In genomic region chr9:32216820-32217567, GRCm38 (mm10) we compare ENCODE assay signal across 20 mouse cellular contexts.
DNase-seq lines count a peak whose midpoint lies in the region; ATAC-seq and TF ChIP-seq lines count a peak whose summit lies in the region.
"Had no signal": no experiment of that assay in that cellular context is flagged by ENCODE, and none has a peak within 500 bp of the region (broad histone marks: within the 10 kb centered on the region; RNA-seq: fewer than 3 reads in every experiment).

No protein-coding gene starts in this region.

- no peak for DNase-seq in frontal cortex, postnatal 14 days (ENCODE audit: low spot score in 2 of 2)
- no peak for DNase-seq in CH12.LX (ENCODE audit: extremely low read depth)
- DNase-seq in brain, adult 2 months (ENCODE audit: low read depth, low spot score), result peak; percentile 72
- DNase-seq in kidney, adult 2 months, result no peak
- DNase-seq: adrenal gland, adult 8-10 months; cerebellum, adult 2 months; cerebellum, postnatal 10 days; embryo, embryonic 11 days; gastrocnemius, adult 2 months; gastrocnemius, postnatal 25 days; heart, postnatal 14 days; kidney, adult 11 months had no signal

- dilution Hi-C loops in CH12.LX (cut with MboI; ENCODE audit: extremely low pct_ligation_motif_present, extremely low pct_unique_long_range_greater_than_20kb, low sequenced_read_pairs), result no loop called here

- H3K4me2 ChIP-seq in CH12.LX (ENCODE audit: insufficient read depth, low read depth, poor library complexity, severe bottlenecking), result peak overlapping the region; percentile 57; the same call in 1 of the 2 replicates
- no peak overlapping the region for H3K4me2 ChIP-seq in myocyte (ENCODE audit: low read depth)
- H3K4me2 ChIP-seq: embryonic facial prominence, embryonic 15.5 days; hindbrain, embryonic 13.5 days had no signal

- H3K4me1 ChIP-seq in CH12.LX (ENCODE audit: control insufficient read depth in 1 of 2, insufficient read depth in 2 of 2), result peaks cover 3% of the 10 kb centered on the region in 2 experiments; a peak in 2 of 4 replicates
- H3K4me1 ChIP-seq in kidney, adult 2 months (ENCODE audit: control insufficient read depth, insufficient read depth, low read length), result no peaks in the 10 kb centered on the region
- H3K4me1 ChIP-seq: embryonic facial prominence, embryonic 15.5 days had no signal

- WGBS in kidney, adult 2 months, result 89% methylated on average over 5 of the region's 5 CpGs

- H3K4me3 ChIP-seq in CH12.LX (replicated peaks in 1 of 3; ENCODE audit: low read depth in 2 of 3, low read length in 2 of 3, poor library complexity in 1 of 3) (no peak overlapping the region), myocyte (no peak overlapping the region)
- no peak overlapping the region for H3K4me3 ChIP-seq in kidney, adult 2 months (ENCODE audit: insufficient read depth, low read depth, low read length)
- H3K4me3 ChIP-seq: embryonic facial prominence, embryonic 15.5 days; erythroblast, embryonic 14.5 days; forebrain, embryonic 10.5 days; gastrocnemius, adult 2 months; hindbrain, embryonic 13.5 days had no signal

- ATAC-seq in frontal cortex, adult (ENCODE audit: low TSS enrichment), result peak; percentile 62
- ATAC-seq: hindbrain, postnatal 0 days had no signal

- no peak for TF ChIP-seq RAD21 in CH12.LX (IDR thresholded peaks at IDR 0.05; ENCODE audit: low read depth, low read length)

- H3K36me3 ChIP-seq in CH12.LX (replicated peaks in 1 of 2; ENCODE audit: control insufficient read depth in 1 of 2, insufficient read depth in 1 of 2, low read length in 1 of 2) (no peaks in the 10 kb centered on the region), myocyte (ENCODE audit: control insufficient read depth, insufficient read depth) (no peaks in the 10 kb centered on the region)
- H3K36me3 ChIP-seq in kidney, adult 2 months (ENCODE audit: control insufficient read depth, insufficient read depth, low read length), result no peaks in the 10 kb centered on the region
- H3K36me3 ChIP-seq: embryonic facial prominence, embryonic 15.5 days; forebrain, embryonic 10.5 days; G1E; hindbrain, embryonic 13.5 days had no signal

- H3K79me2 ChIP-seq in CH12.LX (replicated peaks; ENCODE audit: control insufficient read depth, extremely low read depth, insufficient read depth, poor library complexity, severe bottlenecking), result no peaks in the 10 kb centered on the region
- H3K79me2 ChIP-seq in myocyte (ENCODE audit: control insufficient read depth, insufficient read depth), result no peaks in the 10 kb centered on the region

- H3K27me3 ChIP-seq in CH12.LX (replicated peaks), result no peaks in the 10 kb centered on the region
- no peaks in the 10 kb centered on the region for H3K27me3 ChIP-seq in myocyte (ENCODE audit: control insufficient read depth, insufficient read depth, insufficient read length)
- H3K27me3 ChIP-seq in kidney, adult 2 months (replicated peaks; ENCODE audit: control insufficient read depth, insufficient read depth, low read length), result no peaks in the 10 kb centered on the region
- H3K27me3 ChIP-seq: embryonic facial prominence, embryonic 15.5 days; hindbrain, embryonic 13.5 days had no signal

- no peak for TF ChIP-seq CTCF in CH12.LX (conservative IDR thresholded peaks at IDR 0.05 in 1 of 2, IDR thresholded peaks at IDR 0.05 in 1 of 2; ENCODE audit: low read depth in 2 of 2, low read length in 2 of 2)
- TF ChIP-seq CTCF in kidney, adult 2 months (conservative IDR thresholded peaks at IDR 0.05; ENCODE audit: insufficient read depth, insufficient read length, low read depth, low read length), result no peak

- TF ChIP-seq POLR2A in CH12.LX (IDR thresholded peaks at IDR 0.05; ENCODE audit: low read depth, low read length), result no peak
- TF ChIP-seq POLR2A in myocyte (IDR thresholded peaks at IDR 0.05; ENCODE audit: insufficient read length, low read depth), result no peak
- no peak for TF ChIP-seq POLR2A in kidney, adult 2 months (IDR thresholded peaks at IDR 0.05; ENCODE audit: low read depth, low read length)

- H3K9ac ChIP-seq in CH12.LX (ENCODE audit: insufficient read depth, low read depth), result no peak overlapping the region
- H3K9ac ChIP-seq: embryonic facial prominence, embryonic 15.5 days; hindbrain, embryonic 13.5 days had no signal

- in situ Hi-C loops in CH12.LX (cut with MboI; ENCODE audit: low pct_ligation_motif_present, low pct_unique_long_range_greater_than_20kb, low sequenced_read_pairs), result no loop called here

- no peak overlapping the region for H3ac ChIP-seq in myocyte (ENCODE audit: control insufficient read depth, insufficient read length)

- H3K9me3 ChIP-seq in CH12.LX (replicated peaks; ENCODE audit: low read length), result no peaks in the 10 kb centered on the region
- H3K9me3 ChIP-seq: embryonic facial prominence, embryonic 15.5 days; forebrain, embryonic 10.5 days; G1E; hindbrain, embryonic 13.5 days had no signal

- TF ChIP-seq EP300 in CH12.LX (IDR thresholded peaks at IDR 0.05; ENCODE audit: low read length), result no peak

- H3K27ac ChIP-seq in CH12.LX (ENCODE audit: insufficient read depth, low read depth), result no peak overlapping the region
- no peak overlapping the region for H3K27ac ChIP-seq in kidney, adult 2 months (ENCODE audit: insufficient read depth, low read depth, low read length)
- H3K27ac ChIP-seq: embryonic facial prominence, embryonic 15.5 days; forebrain, embryonic 10.5 days; gastrocnemius, adult 2 months; hindbrain, embryonic 13.5 days; hindbrain, postnatal 0 days had no signal

TF ChIP-seq in CH12.LX, 34 proteins besides CTCF, POLR2A, EP300 and RAD21:
- TF ChIP-seq NRF1 (IDR thresholded peaks at IDR 0.05; ENCODE audit: low read depth, low read length) (no peak), MAZ (IDR thresholded peaks at IDR 0.05; ENCODE audit: low read depth, low read length) (no peak), CHD2 (IDR thresholded peaks at IDR 0.05; ENCODE audit: low read length) (no peak), ZC3H11A (IDR thresholded peaks at IDR 0.05; ENCODE audit: low read depth, low read length) (no peak), JUND (conservative IDR thresholded peaks at IDR 0.05; ENCODE audit: low read depth, low read length) (no peak), MAX (IDR thresholded peaks at IDR 0.05; ENCODE audit: low read length) (no peak), KAT2A (IDR thresholded peaks at IDR 0.05; ENCODE audit: insufficient replicate concordance, low read length) (no peak), CHD1 (IDR thresholded peaks at IDR 0.05; ENCODE audit: low read depth, low read length) (no peak), TBP (conservative IDR thresholded peaks at IDR 0.05; ENCODE audit: low read depth, low read length) (no peak), MYC (IDR thresholded peaks at IDR 0.05; ENCODE audit: low read depth, low read length) (no peak), ELF1 (IDR thresholded peaks at IDR 0.05; ENCODE audit: low read depth, low read length) (no peak), ZMIZ1 (IDR thresholded peaks at IDR 0.05; ENCODE audit: low read depth, low read length) (no peak), GABPA (IDR thresholded peaks at IDR 0.05; ENCODE audit: insufficient replicate concordance, low read depth, low read length) (no peak), BHLHE40 (IDR thresholded peaks at IDR 0.05; ENCODE audit: low read depth, low read length) (no peak), RCOR1 (conservative IDR thresholded peaks at IDR 0.05; ENCODE audit: low read depth, low read length) (no peak)

TF ChIP-seq in myocyte, 11 proteins besides CTCF, POLR2A, EP300 and RAD21:
- TF ChIP-seq SRF (IDR thresholded peaks at IDR 0.05; ENCODE audit: control insufficient read depth, insufficient read length, low read depth) (no peak), TCF3 (IDR thresholded peaks at IDR 0.05; ENCODE audit: insufficient read length, low read depth) (no peak), MYOG (IDR thresholded peaks at IDR 0.05; ENCODE audit: control insufficient read depth in 1 of 3, insufficient read depth in 1 of 3, insufficient read length in 2 of 3, low read depth in 2 of 3) (peak in 2 of 3 experiments; percentile 59 to 80), MYOD1 (IDR thresholded peaks at IDR 0.05; ENCODE audit: control insufficient read depth in 1 of 3, insufficient read length in 2 of 3, low read depth in 2 of 3) (peak; percentile 26 to 83 (median 46))
